Mouse (Mus musculus): Measurements from ENCODE around the gene Scn3b. TPM values are rescaled to one million over a fixed set of nuclear protein-coding genes. Genes with fewer than 3 reads are reported as not detected.

The Scn3b gene
- polyA plus RNA-seq, 1 experiment from 2014 or later = 35.7 TPM

GRCm38 (mm10) chr9:40332731-40333648 is 64.0 kb downstream of the Scn3b start:
- H3K4me1 ChIP-seq = peaks cover 35% of the 10 kb centered on the region
- WGBS = 86% methylated on average over 31 of the region's 31 CpGs
- no peak for ATAC-seq
- H3K4me2 ChIP-seq = no peak overlapping the region
- peaks cover 18% of the 10 kb centered on the region; the same call in 1 of the 2 replicates for H3K36me3 ChIP-seq (ENCODE audit: poor library complexity, severe bottlenecking)
- H3K27me3 ChIP-seq = no peaks in the 10 kb centered on the region
- no peak overlapping the region for H3K4me3 ChIP-seq
- H3K9ac ChIP-seq = no peak overlapping the region
- H3K9me3 ChIP-seq (replicated peaks) = no peaks in the 10 kb centered on the region
- H3K27ac ChIP-seq = 0 out of 2 replicates have a peak overlapping the region, but pooled peaks have one; percentile 10

DNA sequence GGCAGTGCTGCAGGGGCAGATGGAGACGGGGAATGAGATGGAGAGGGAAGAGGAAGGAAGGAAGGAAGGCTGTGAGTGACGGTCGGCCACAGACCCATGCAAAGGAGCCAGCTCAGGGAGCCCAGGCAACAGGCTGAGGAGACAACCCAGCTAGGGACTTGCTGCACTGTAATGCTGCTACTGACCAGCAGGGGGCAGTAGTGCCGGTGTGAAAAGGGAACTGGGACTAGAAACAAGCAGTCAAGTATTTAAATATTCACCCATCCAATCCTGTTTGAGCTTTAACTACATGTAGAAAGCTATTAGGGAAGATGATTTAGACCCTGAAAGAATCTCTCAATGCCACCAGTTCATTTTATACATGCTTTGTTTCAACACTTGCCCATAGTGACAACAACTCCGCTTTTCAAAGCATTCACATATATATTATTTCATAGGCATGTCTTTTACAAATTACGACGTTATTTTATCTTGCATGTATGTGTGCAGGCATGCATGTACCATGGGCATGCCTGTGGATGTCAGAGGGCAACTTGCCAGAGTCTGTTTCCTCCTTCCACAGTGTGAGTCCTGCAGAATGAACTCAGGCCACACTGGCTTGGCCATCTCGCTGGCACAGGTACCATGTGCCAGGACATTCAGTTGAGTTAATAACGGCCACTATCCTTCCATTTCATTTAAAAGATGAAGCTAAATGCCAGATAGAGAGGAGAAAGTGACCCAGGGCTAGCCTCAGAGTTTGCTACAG is 64.8 kb downstream of the Scn3b start:
- H3K4me1 ChIP-seq = peaks cover 35% of the 10 kb centered on the region
- no peak overlapping the region for H3K9ac ChIP-seq
- no peak overlapping the region for H3K4me2 ChIP-seq
- WGBS = 59% methylated on average over 9 of the region's 9 CpGs
- no peak overlapping the region for H3K4me3 ChIP-seq
- H3K27me3 ChIP-seq = no peaks in the 10 kb centered on the region
- H3K36me3 ChIP-seq (ENCODE audit: poor library complexity, severe bottlenecking) = peaks cover 18% of the 10 kb centered on the region; the same call in 1 of the 2 replicates
- ATAC-seq = no peak
- H3K9me3 ChIP-seq (replicated peaks) = no peaks in the 10 kb centered on the region
- H3K27ac ChIP-seq = no peak overlapping the region

- H3K9me3 ChIP-seq (replicated peaks) = no peaks in the 10 kb centered on the region
- no peak overlapping the region for H3K4me3 ChIP-seq
- H3K27ac ChIP-seq = no peak overlapping the region
- no peak for ATAC-seq
- no peak overlapping the region for H3K4me2 ChIP-seq
- H3K4me1 ChIP-seq = peaks cover 38% of the 10 kb centered on the region
- WGBS = 83% methylated on average over 2 of the region's 2 CpGs
- H3K36me3 ChIP-seq (ENCODE audit: poor library complexity, severe bottlenecking) = peaks cover 18% of the 10 kb centered on the region; the same call in 1 of the 2 replicates
- no peak overlapping the region for H3K9ac ChIP-seq
- H3K27me3 ChIP-seq = no peaks in the 10 kb centered on the region
These were observed 65.6 kb downstream of the Scn3b start for GRCm38 (mm10) chr9:40334617-40335016.

DNA sequence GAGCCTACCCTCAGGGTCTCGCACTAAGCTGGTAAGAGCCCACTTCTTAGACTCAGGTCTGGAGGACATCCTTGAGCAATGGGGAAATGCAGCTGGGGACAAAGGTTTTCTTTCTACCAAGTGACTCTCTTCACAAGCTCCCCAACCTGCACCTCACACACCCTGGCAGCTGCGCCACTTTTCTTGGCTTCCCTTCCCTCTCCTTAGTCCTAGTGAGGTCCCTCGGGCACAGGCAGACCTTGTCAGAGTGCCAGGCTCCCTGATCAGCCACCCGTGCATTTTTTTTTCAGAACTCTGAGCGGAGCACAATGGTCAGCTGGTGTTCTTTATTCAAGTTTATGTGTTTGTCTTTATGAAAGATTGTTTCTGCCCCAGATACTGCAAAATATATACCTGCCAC is 67.7 kb downstream of the Scn3b start:
- peak overlapping the region; percentile 63 for H3K27ac ChIP-seq
- H3K4me3 ChIP-seq = no peak overlapping the region
- H3K36me3 ChIP-seq (ENCODE audit: poor library complexity, severe bottlenecking) = 0 out of 2 replicates have a peak, but pooled peaks cover 10% of the 10 kb centered on the region
- no peak overlapping the region for H3K9ac ChIP-seq
- no peak overlapping the region for H3K4me2 ChIP-seq
- 41% methylated on average over 5 of the region's 5 CpGs for WGBS
- peak; percentile 69 for ATAC-seq
- H3K9me3 ChIP-seq (replicated peaks) = no peaks in the 10 kb centered on the region
- H3K4me1 ChIP-seq = peaks cover 36% of the 10 kb centered on the region
- H3K27me3 ChIP-seq = no peaks in the 10 kb centered on the region

DNA sequence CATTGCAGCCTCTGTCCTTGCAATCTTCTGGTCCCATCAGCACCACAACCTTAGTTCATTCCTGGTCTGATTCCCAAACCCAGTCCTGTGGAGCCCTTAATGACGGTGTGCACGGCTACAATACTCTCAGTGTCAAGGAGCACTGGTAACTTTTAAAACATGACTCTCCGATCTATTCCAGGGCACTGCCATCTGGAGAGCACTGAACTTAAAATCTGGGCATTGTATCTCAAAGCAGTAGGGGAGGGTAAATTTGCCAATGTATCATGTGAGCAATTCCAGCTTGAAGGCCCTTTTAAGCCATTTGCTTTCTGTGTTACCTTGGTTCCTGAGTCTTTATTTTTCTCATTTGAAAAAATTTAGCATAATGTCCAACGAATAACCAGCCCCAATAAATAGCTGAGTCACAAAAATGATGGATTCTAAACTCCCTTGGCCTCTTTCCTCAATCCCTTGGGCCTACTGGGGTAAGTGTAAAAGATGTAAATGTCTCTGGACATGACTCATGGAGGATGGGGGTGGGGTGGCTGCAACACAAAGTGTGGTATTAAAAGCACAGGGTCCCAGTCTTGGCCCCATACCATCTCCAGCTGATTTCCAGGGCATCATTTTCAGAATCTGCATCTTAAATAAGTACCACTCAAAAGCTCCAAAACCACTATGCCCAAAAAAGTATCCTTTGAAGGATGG is 68.3 kb downstream of the Scn3b start:
- Histone ChIP-seq H3K4me1 (peaks cover 36% of the 10 kb centered on the region), H3K36me3 (ENCODE audit: poor library complexity, severe bottlenecking) (0 out of 2 replicates have a peak, but pooled peaks cover 10% of the 10 kb centered on the region), H3K27me3 (no peaks in the 10 kb centered on the region), H3K27ac (peak overlapping the region; percentile 63), H3K4me3 (no peak overlapping the region), H3K4me2 (no peak overlapping the region), H3K9ac (no peak overlapping the region), H3K9me3 (replicated peaks) (no peaks in the 10 kb centered on the region)
- WGBS = 66% methylated on average over 4 of the region's 4 CpGs
- ATAC-seq = 0 out of 2 replicates have a peak, but pooled peaks have one; percentile 17

DNA sequence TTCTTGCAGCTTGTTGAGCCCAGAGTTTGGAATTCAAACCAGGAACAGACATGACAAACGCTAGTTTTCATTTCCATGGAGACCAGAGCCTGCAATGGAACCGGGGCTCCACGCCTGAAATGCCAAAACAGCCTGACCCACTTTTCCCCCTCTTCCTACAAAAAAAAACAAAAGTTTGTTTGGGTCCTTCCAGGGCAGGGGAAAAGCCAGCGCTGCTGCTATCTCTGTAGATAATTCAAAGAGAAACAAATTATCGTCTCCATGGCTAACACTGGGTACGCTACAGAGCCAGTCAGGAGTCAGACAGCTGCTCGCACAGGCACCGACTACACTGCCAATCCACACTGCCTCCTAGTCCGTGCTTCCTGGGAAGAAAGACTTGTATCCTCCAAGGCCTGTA is 70.6 kb downstream of the Scn3b start:
- Histone ChIP-seq H3K36me3 (ENCODE audit: poor library complexity, severe bottlenecking) (no peaks in the 10 kb centered on the region), H3K27ac (no peak overlapping the region), H3K9me3 (replicated peaks) (no peaks in the 10 kb centered on the region), H3K27me3 (no peaks in the 10 kb centered on the region), H3K4me1 (peaks cover 36% of the 10 kb centered on the region), H3K4me3 (no peak overlapping the region), H3K9ac (no peak overlapping the region), H3K4me2 (no peak overlapping the region)
- ATAC-seq = no peak
- WGBS = 76% methylated on average over 9 of the region's 9 CpGs

Other genes with a start within 250 kb of the Scn3b start
- gene Olfr981, start 247.8 kb upstream of the Scn3b start, polyA plus RNA-seq (2015; fragmentation: Nextera tagmentation; extraction: Ambion mirVana) = not detected in 2 replicates
- not detected in 2 replicates for gene Olfr982, start 195.4 kb upstream of the Scn3b start, polyA plus RNA-seq (2015; fragmentation: Nextera tagmentation; extraction: Ambion mirVana)
- gene Olfr983, start 175.6 kb upstream of the Scn3b start, polyA plus RNA-seq (2015; fragmentation: Nextera tagmentation; extraction: Ambion mirVana) = not detected in 2 replicates
- not detected in 2 replicates for gene Olfr984, start 155.0 kb upstream of the Scn3b start, polyA plus RNA-seq (2015; fragmentation: Nextera tagmentation; extraction: Ambion mirVana)
- not detected in 2 replicates for gene Olfr985, start 139.0 kb upstream of the Scn3b start, polyA plus RNA-seq (2015; fragmentation: Nextera tagmentation; extraction: Ambion mirVana)
- not detected in 2 replicates for gene Tmem225, start 121.1 kb upstream of the Scn3b start, polyA plus RNA-seq (2015; fragmentation: Nextera tagmentation; extraction: Ambion mirVana)
- gene Olfr986, start 88.3 kb upstream of the Scn3b start, polyA plus RNA-seq (2015; fragmentation: Nextera tagmentation; extraction: Ambion mirVana) = 0.05 TPM in 1 of 2 replicates, not detected in the other
- gene Zfp202, start 76.9 kb upstream of the Scn3b start, polyA plus RNA-seq (2015; fragmentation: Nextera tagmentation; extraction: Ambion mirVana) = 6.8 and 8.4 TPM in 2 replicates

Data from forebrain, embryonic 13.5 days (tissue).